Mouse (Mus musculus): ENCODE results near the gene Cxcr4.

DNA sequence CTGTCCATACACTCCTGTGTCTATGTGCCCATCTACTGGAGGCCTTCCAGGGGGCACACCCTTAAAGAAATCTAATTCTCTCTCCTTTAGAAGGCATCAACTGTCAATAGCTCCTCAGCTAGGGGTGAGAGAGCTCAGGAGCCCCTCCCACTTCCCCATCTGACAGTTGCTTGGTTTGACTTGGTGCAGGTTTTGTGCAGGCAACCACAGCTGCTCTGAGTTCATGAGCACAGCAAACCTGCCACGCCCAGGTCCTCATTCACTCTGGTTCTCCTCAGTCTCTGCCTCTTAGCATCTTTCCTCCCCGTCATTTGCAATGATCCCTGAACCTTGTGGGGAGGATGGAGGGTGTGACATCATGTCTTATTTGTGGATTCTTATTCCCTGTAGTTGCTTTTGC is 51.9 kb downstream of the Cxcr4 start:
- TF ChIP-seq POLR2A (IDR thresholded peaks at IDR 0.05; ENCODE audit: borderline replicate concordance, low read depth, low read length) (no peak), CTCF (IDR thresholded peaks at IDR 0.05; ENCODE audit: low read depth, low read length) (no peak)

Data from bone marrow macrophage, adult 2 months (primary cell).